In genomic region chr11:58021095-58021494, GRCm38 (mm10) we compare ENCODE assay signal across 11 mouse cellular contexts. TPM values are rescaled to one million over a fixed set of nuclear protein-coding genes. Genes with fewer than 3 reads are reported as not detected.
A peak's percentile ranks its signal among the peaks of the same experiment; 100 is the strongest.
DNase-seq lines count a peak whose midpoint lies in the region; ATAC-seq and TF ChIP-seq lines count a peak whose summit lies in the region.
"Had no signal": no experiment of that assay in that cellular context is flagged by ENCODE, and none has a peak within 500 bp of the region (broad histone marks: within the 10 kb centered on the region; RNA-seq: fewer than 3 reads in every experiment).

No protein-coding gene starts in this region.

- H3K9ac ChIP-seq in heart, embryonic 14.5 days (ENCODE audit: low read length): peak overlapping the region; percentile 10; the same call in 1 of the 2 replicates
- no peak overlapping the region for H3K9ac ChIP-seq in embryonic facial prominence, embryonic 15.5 days
- H3K9ac ChIP-seq in liver, embryonic 14.5 days (replicated peaks): no peak overlapping the region; the same call in 1 of the 2 replicates
- H3K9ac ChIP-seq in forebrain, embryonic 15.5 days (replicated peaks): no peak overlapping the region

- H3K27ac ChIP-seq in heart, embryonic 14.5 days (replicated peaks in 1 of 2; ENCODE audit: control insufficient read depth in 1 of 2, insufficient read depth in 1 of 2, low read depth in 2 of 2, low read length in 2 of 2): peak overlapping the region; percentile 24 to 45
- H3K27ac ChIP-seq in embryonic facial prominence, embryonic 15.5 days (replicated peaks): 0 out of 2 replicates have a peak overlapping the region, but pooled peaks have one; percentile 12
- peak overlapping the region; percentile 28 for H3K27ac ChIP-seq in liver, embryonic 14.5 days
- no peak overlapping the region for H3K27ac ChIP-seq in forebrain, embryonic 15.5 days (replicated peaks)

- H3K4me3 ChIP-seq in heart, embryonic 14.5 days (ENCODE audit: control insufficient read depth in 1 of 2, insufficient read depth in 1 of 2, low read depth in 1 of 2, low read length in 2 of 2): no peak overlapping the region
- H3K4me3 ChIP-seq in embryonic facial prominence, embryonic 15.5 days (replicated peaks): no peak overlapping the region
- no peak overlapping the region for H3K4me3 ChIP-seq in liver, embryonic 14.5 days (ENCODE audit: insufficient read depth in 1 of 2, low read depth in 2 of 2, low read length in 2 of 2)
- H3K4me3 ChIP-seq in forebrain, embryonic 15.5 days: no peak overlapping the region

- H3K4me2 ChIP-seq in heart, embryonic 14.5 days (ENCODE audit: low read length): peak overlapping the region; percentile 23
- H3K4me2 ChIP-seq in embryonic facial prominence, embryonic 15.5 days (replicated peaks): no peak overlapping the region
- peak overlapping the region; percentile 33; the same call in 1 of the 2 replicates for H3K4me2 ChIP-seq in liver, embryonic 14.5 days (ENCODE audit: low read depth)
- H3K4me2 ChIP-seq in forebrain, embryonic 15.5 days (replicated peaks): no peak overlapping the region

- no peak for DNase-seq in heart, postnatal 4 days
- peak; percentile 28 for DNase-seq in 3T3-L1 (ENCODE audit: low read depth, low spot score)
- no peak for DNase-seq in liver, embryonic 14.5 days (ENCODE audit: low read depth in 3 of 3, low spot score in 3 of 3)
- no peak for DNase-seq in layer of hippocampus, postnatal 36 days
- DNase-seq in ovary, postnatal 10 days (ENCODE audit: low spot score): no peak
- DNase-seq: gastrocnemius, postnatal 25 days; lung, postnatal 10 days had no signal

- TF ChIP-seq CTCF in liver, embryonic 14.5 days (IDR thresholded peaks at IDR 0.05; ENCODE audit: low read depth): no peak

- 41% methylated on average over 1 of the region's 1 CpGs for WGBS in heart, embryonic 14.5 days
- WGBS in embryonic facial prominence, embryonic 15.5 days: 56% methylated on average over 1 of the region's 1 CpGs
- WGBS in liver, embryonic 14.5 days (ENCODE audit: insufficient replicate concordance): 6% methylated on average over 1 of the region's 1 CpGs
- 75% methylated on average over 1 of the region's 1 CpGs for WGBS in forebrain, embryonic 15.5 days

- H3K27me3 ChIP-seq in heart, embryonic 14.5 days (ENCODE audit: control insufficient read depth, insufficient read depth, low read length): no peaks in the 10 kb centered on the region
- H3K27me3 ChIP-seq in embryonic facial prominence, embryonic 15.5 days: no peaks in the 10 kb centered on the region
- no peaks in the 10 kb centered on the region for H3K27me3 ChIP-seq in liver, embryonic 14.5 days (ENCODE audit: control insufficient read depth, insufficient read depth, low read length)
- no peaks in the 10 kb centered on the region for H3K27me3 ChIP-seq in forebrain, embryonic 15.5 days

- no peaks in the 10 kb centered on the region for H3K36me3 ChIP-seq in heart, embryonic 14.5 days (ENCODE audit: control insufficient read depth, insufficient read depth, low read length)
- no peaks in the 10 kb centered on the region for H3K36me3 ChIP-seq in embryonic facial prominence, embryonic 15.5 days
- H3K36me3 ChIP-seq in liver, embryonic 14.5 days (replicated peaks; ENCODE audit: control insufficient read depth, insufficient read depth, low read depth): peaks cover 2% of the 10 kb centered on the region; the same call in 1 of the 2 replicates
- no peaks in the 10 kb centered on the region for H3K36me3 ChIP-seq in forebrain, embryonic 15.5 days

- ATAC-seq in heart, embryonic 14.5 days (ENCODE audit: insufficient number of reproducible peaks, insufficient read depth, low FRiP score, low read depth): no peak
- ATAC-seq in embryonic facial prominence, embryonic 15.5 days (ENCODE audit: insufficient number of reproducible peaks, low FRiP score, low TSS enrichment, low read depth): no peak
- ATAC-seq in liver, embryonic 14.5 days (ENCODE audit: insufficient read depth): no peak
- no peak for ATAC-seq in forebrain, embryonic 15.5 days (replicated peaks)
- ATAC-seq: inflammation-experienced regulatory T-cells, adult 6 months had no signal

- H3K9me3 ChIP-seq in heart, embryonic 14.5 days (ENCODE audit: control insufficient read depth, low read length): no peaks in the 10 kb centered on the region
- no peaks in the 10 kb centered on the region for H3K9me3 ChIP-seq in embryonic facial prominence, embryonic 15.5 days (replicated peaks)
- no peaks in the 10 kb centered on the region for H3K9me3 ChIP-seq in liver, embryonic 14.5 days (ENCODE audit: control insufficient read depth, low read length)
- no peaks in the 10 kb centered on the region for H3K9me3 ChIP-seq in forebrain, embryonic 15.5 days

- H3K4me1 ChIP-seq in heart, embryonic 14.5 days (ENCODE audit: control insufficient read depth in 2 of 2, insufficient read depth in 2 of 2, low read length in 2 of 2): peaks cover 38 to 79% of the 10 kb centered on the region in 2 experiments
- peaks cover 58% of the 10 kb centered on the region for H3K4me1 ChIP-seq in embryonic facial prominence, embryonic 15.5 days
- peaks cover 45 to 68% of the 10 kb centered on the region in 2 experiments for H3K4me1 ChIP-seq in liver, embryonic 14.5 days (replicated peaks; ENCODE audit: control insufficient read depth in 2 of 2, insufficient read depth in 2 of 2, low read length in 1 of 2)
- peaks cover 16% of the 10 kb centered on the region for H3K4me1 ChIP-seq in forebrain, embryonic 15.5 days

- no peak for TF ChIP-seq EP300 in liver, embryonic 14.5 days (IDR thresholded peaks at IDR 0.05; ENCODE audit: low read depth)

RNA-seq across cellular contexts. Expression of gene Larp1, which starts 12.2 kb away (rescaled TPM):
- polyA plus RNA-seq in heart, embryonic 14.5 days (2014; fragmentation: Nextera tagmentation; extraction: Ambion mirVana): 17.8 and 18.4 TPM in 2 replicates
- 10 to 100 TPM; 69.6 to 69.9 TPM for total RNA-seq in heart, postnatal 4 days (2021)
- polyA plus RNA-seq in embryonic facial prominence, embryonic 15.5 days (2015; fragmentation: Nextera tagmentation; extraction: Ambion mirVana): 19.3 and 20.2 TPM in 2 replicates
- 21.1 and 25.5 TPM in 2 replicates for polyA plus RNA-seq in liver, embryonic 14.5 days (2012; rRNA removed)
- 15.8 and 19.0 TPM in 2 replicates for polyA plus RNA-seq in liver, embryonic 14.5 days (2014; fragmentation: Nextera tagmentation; extraction: Ambion mirVana)
- 18.5 and 18.7 TPM in 2 replicates for polyA plus RNA-seq in forebrain, embryonic 15.5 days (2015; fragmentation: Nextera tagmentation; extraction: Ambion mirVana)
- 10 to 100 TPM; 86.2 to 93.8 TPM for total RNA-seq in layer of hippocampus, postnatal 36 days (2021)

Comparison
In these comparisons a context has a peak if more than half of its experiments do, and no peak if none do; other contexts are left out.
1. H3K4me2 ChIP-seq: peak in heart, embryonic 14.5 days (single experiment) and liver, embryonic 14.5 days (single experiment); none in embryonic facial prominence, embryonic 15.5 days (single experiment) and forebrain, embryonic 15.5 days (single experiment).